Mouse (Mus musculus) stomach, embryonic 15.5 days (tissue): ENCODE results near the gene Bank1. TPM values are rescaled to one million over a fixed set of nuclear protein-coding genes. Genes with fewer than 3 reads are reported as not detected.

Experiments used
- ATAC-seq: fragments of 200-750 bp; cut with Nextera tagmentation; 2 replicates; pipeline ENCODE4 v1.8.0; 2017; ENCODE audit warnings: low read depth, moderate number of reproducible peaks, moderate TSS enrichment; ENCODE audit not compliant: insufficient read depth, low FRiP score
- H3K27ac ChIP-seq: fragments of 300-500 bp; sonication (generic); 2 replicates; pipeline ENCODE4 v1.5.1; 2015; ENCODE audit warnings: mild to moderate bottlenecking, inconsistent platforms
- H3K27me3 ChIP-seq: fragments of 300-500 bp; sonication (generic); replicated peaks from 2 replicates; pipeline ENCODE4 v1.6.1; 2015; ENCODE audit warnings: inconsistent platforms
- H3K36me3 ChIP-seq: fragments of 300-500 bp; sonication (generic); 2 replicates; pipeline ENCODE4 v1.6.1; 2015; ENCODE audit warnings: inconsistent platforms
- H3K4me1 ChIP-seq: fragments of 300-500 bp; sonication (generic); 2 replicates; pipeline ENCODE4 v1.6.1; 2015; ENCODE audit warnings: inconsistent platforms
- H3K4me2 ChIP-seq: fragments of 300-500 bp; sonication (generic); 2 replicates; pipeline ENCODE4 v1.6.1; 2015; ENCODE audit warnings: mild to moderate bottlenecking, inconsistent platforms
- H3K4me3 ChIP-seq: fragments of 300-500 bp; sonication (generic); replicated peaks from 2 replicates; pipeline ENCODE4 v1.5.1; 2015; ENCODE audit warnings: inconsistent platforms
- H3K9ac ChIP-seq: fragments of 300-500 bp; sonication (generic); 2 replicates; pipeline ENCODE4 v1.6.1; 2015; ENCODE audit warnings: inconsistent platforms
- H3K9me3 ChIP-seq: fragments of 300-500 bp; sonication (generic); 2 replicates; pipeline ENCODE4 v1.6.1; 2016; ENCODE audit warnings: inconsistent platforms
- WGBS: fragments of 180-500 bp; shearing (Covaris S2); methylation state at CpG from one replicate; pipeline ENCODE4 v1.1.7; 2015; 5-methylcytosine and 5-hydroxymethylcytosine counted together
- polyA plus RNA-seq: library from polyadenylated mRNA; unstranded; fragments of >200 nt; fragmentation: Nextera tagmentation; extraction: Ambion mirVana; gene quantifications from 2 replicates; pipeline ENCODE4 v1.2.1, GENCODE M21; 2015

Gene Bank1
- polyA plus RNA-seq, 1 experiment from 2014 or later, result 1.7 TPM

DNA sequence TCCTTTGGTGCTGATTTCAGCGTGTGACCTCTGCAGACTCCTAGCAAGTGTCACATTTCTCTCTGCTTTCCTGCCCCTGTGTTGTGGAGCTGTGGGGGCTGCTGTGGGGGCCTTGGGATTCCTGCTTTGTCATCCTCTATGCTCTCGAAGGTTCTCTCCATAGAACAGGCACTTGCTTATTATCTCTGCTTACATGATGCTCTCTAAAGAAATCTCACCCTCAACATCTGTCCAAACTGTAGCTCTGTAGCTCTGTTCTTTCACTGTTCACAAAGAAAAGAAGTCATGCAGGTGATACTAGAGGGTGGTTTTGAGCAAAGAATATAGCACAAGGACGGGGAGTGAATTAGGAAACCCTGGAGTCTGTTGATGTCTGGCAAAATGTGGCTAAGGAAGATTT lies 288.6 kb downstream of the Bank1 start:
- no peak for ATAC-seq
- H3K27ac ChIP-seq, result no peak overlapping the region
- no peaks in the 10 kb centered on the region for H3K4me1 ChIP-seq
- no peaks in the 10 kb centered on the region for H3K27me3 ChIP-seq
- no peak overlapping the region for H3K9ac ChIP-seq
- WGBS, result 47% methylated on average over 3 of the region's 3 CpGs
- H3K36me3 ChIP-seq, result no peaks in the 10 kb centered on the region
- H3K4me3 ChIP-seq, result no peak overlapping the region
- no peaks in the 10 kb centered on the region for H3K9me3 ChIP-seq
- no peak overlapping the region for H3K4me2 ChIP-seq

DNA sequence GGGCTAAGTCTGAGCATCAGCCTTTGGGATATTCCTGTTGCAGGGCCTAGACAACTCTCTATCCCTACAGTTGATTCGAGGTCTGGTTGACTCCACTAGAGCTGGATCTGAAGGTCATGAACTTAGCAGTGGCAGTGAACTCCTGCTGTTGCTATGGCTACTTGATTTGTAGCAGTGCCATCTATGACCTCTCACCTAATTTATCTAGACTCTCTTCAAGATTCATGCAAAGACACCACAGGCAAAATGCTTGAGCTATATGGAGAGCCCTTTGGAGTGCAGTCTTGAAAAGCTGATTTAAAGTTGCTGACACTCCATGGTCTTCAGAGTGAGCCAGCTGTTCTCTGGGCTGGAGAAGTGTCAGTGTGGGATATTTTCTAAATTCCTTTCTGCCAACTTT lies 290.1 kb downstream of the Bank1 start:
- Histone ChIP-seq H3K36me3 (no peaks in the 10 kb centered on the region), H3K9me3 (no peaks in the 10 kb centered on the region), H3K4me3 (no peak overlapping the region), H3K27ac (no peak overlapping the region), H3K4me1 (no peaks in the 10 kb centered on the region), H3K27me3 (no peaks in the 10 kb centered on the region), H3K9ac (no peak overlapping the region), H3K4me2 (no peak overlapping the region)
- ATAC-seq, result no peak
- 44% methylated on average over 1 of the region's 1 CpGs for WGBS

DNA sequence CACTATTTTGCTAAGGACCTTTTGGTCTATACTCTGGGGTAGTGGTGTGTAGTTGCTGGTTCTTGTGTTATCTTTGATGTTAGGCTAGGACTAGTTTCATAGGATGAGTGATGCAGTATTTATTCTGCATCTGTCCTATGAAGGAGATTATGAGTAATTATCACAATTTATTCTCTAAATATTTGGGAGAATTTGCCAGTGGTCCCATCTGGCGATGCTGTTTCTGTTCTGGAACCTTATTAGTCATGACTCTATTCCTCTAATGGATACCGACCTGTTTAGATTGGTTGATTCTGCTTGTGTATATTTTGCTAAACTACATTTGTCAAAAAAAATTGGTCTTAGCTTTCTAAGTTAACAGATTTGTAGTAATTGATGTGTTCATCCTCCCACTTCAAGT lies 301.0 kb downstream of the Bank1 start:
- Histone ChIP-seq H3K9me3 (no peaks in the 10 kb centered on the region), H3K27me3 (no peaks in the 10 kb centered on the region), H3K4me3 (no peak overlapping the region), H3K9ac (no peak overlapping the region), H3K4me2 (no peak overlapping the region), H3K27ac (no peak overlapping the region), H3K4me1 (no peaks in the 10 kb centered on the region), H3K36me3 (no peaks in the 10 kb centered on the region)
- 49% methylated on average over 2 of the region's 2 CpGs for WGBS
- ATAC-seq, result no peak

DNA sequence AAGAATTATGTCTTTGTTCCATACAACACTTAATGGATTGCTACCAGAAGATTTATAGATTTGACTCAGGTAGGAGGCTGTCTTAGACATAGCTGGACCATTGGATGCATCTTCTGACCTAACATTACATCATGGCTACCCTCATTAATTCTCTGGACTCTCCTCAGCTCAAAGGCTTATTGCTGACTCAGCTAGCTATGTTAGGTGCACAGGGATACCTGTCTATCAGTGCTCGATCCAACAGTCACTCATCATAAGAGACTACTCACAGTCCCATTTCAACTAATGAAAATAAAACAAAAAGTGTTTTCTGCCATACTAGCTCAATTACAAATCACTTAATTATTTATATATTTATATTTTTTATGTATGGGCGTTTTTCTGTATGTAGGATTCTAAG lies 308.3 kb downstream of the Bank1 start:
- Histone ChIP-seq H3K36me3 (no peaks in the 10 kb centered on the region), H3K9ac (no peak overlapping the region), H3K9me3 (no peaks in the 10 kb centered on the region), H3K4me3 (no peak overlapping the region), H3K4me1 (no peaks in the 10 kb centered on the region), H3K27me3 (no peaks in the 10 kb centered on the region), H3K27ac (no peak overlapping the region), H3K4me2 (no peak overlapping the region)
- 88% methylated on average over 2 of the region's 2 CpGs for WGBS
- ATAC-seq, result no peak

DNA sequence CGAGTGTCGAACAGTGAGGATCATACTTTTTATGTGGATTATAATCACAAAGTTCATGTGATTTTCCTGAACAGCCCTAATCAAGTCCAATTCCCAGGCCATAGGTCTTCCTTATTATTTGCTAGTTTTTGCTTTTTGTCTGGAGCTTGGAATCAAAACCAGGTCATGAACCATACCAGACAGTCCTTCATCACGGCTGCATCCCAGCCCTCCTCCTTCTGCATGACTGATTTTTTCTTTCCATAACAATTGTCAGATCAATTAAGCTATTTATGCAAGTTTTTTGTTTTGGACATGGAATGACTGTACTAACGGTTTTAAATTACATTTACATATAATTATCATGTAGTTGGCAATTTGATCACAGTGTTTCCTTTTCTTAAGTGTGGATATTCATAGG lies 315.2 kb downstream of the Bank1 start:
- ATAC-seq, result no peak
- 0 out of 2 replicates have a peak, but pooled peaks cover 4% of the 10 kb centered on the region for H3K4me1 ChIP-seq

DNA sequence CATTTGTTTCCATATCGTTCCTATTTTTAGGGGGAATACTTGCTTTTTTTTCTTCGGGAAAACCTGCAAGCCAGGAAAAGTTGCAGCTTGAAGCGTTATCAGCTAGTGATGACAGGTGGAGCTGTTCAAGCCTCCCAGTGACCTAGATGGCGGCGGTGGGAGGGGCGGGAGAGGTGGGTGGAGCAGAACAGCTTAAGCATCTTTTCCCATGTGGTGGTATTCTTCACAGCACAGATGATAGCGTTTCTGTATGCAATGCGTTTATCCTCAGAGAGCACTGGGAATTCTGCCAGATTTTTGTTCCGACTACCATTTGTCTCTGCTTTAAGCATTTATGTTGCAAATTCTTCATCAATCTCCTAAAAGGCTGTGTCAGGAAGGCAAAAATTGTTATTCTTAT lies 318.0 kb downstream of the Bank1 start:
- H3K9ac ChIP-seq, result no peak overlapping the region
- no peaks in the 10 kb centered on the region for H3K36me3 ChIP-seq
- no peaks in the 10 kb centered on the region for H3K27me3 ChIP-seq
- no peaks in the 10 kb centered on the region for H3K9me3 ChIP-seq
- H3K4me2 ChIP-seq, result peak overlapping the region; percentile 47
- WGBS, result 15% methylated on average over 9 of the region's 9 CpGs
- ATAC-seq, result peak; percentile 72; the same call in 1 of the 2 replicates
- H3K4me1 ChIP-seq, result 0 out of 2 replicates have a peak, but pooled peaks cover 4% of the 10 kb centered on the region
- peak overlapping the region; percentile 26; the same call in 1 of the 2 replicates for H3K27ac ChIP-seq
- 0 out of 2 replicates have a peak overlapping the region, but pooled peaks have one; percentile 5 for H3K4me3 ChIP-seq

More for the DNA sequence above, 315.2 kb downstream of the Bank1 start:
- H3K9me3 ChIP-seq, result no peaks in the 10 kb centered on the region
- no peak overlapping the region for H3K4me3 ChIP-seq
- H3K27ac ChIP-seq, result no peak overlapping the region
- no peaks in the 10 kb centered on the region for H3K27me3 ChIP-seq
- H3K36me3 ChIP-seq, result no peaks in the 10 kb centered on the region
- WGBS, result 85% methylated on average over 4 of the region's 4 CpGs
- no peak overlapping the region for H3K4me2 ChIP-seq
- no peak overlapping the region for H3K9ac ChIP-seq

DNA sequence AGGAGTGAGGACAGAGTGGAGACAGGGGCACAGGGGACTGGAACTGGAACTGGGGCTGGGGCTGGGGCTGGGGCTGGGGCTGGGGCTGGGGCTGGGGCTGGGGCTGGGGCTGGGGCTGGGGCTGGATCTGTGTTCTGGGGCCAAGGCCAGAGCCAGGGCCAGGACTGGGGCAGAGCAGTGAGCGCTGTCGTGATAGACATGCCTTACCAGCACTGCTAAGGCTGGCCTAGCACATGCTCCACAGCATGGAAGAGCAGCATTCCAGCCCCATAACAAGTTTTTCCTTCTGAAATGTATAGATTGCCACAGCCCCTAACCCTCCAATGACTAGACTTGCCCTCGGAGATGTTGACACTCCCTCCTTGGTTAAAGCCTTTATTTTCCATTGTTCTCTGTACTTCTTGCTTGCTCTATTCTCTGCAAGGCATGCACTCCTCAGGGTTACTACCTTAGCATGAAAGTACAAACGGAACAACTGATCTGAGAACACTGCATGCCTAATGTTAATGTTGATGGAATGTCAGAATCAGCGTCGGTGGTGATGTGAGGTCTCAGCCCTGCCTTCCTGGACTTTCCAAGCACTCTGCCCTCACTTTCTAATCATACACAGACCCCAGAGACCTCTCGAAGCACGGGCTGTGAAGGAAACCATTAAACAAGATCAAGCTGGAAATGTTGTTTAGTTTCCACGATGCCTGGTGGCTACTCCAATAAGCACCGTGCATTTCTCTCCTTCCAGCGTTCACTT lies 318.6 kb downstream of the Bank1 start:
- WGBS, result 32% methylated on average over 11 of the region's 11 CpGs
- H3K36me3 ChIP-seq, result no peaks in the 10 kb centered on the region
- 0 out of 2 replicates have a peak overlapping the region, but pooled peaks have one; percentile 5 for H3K4me3 ChIP-seq
- 0 out of 2 replicates have a peak, but pooled peaks cover 4% of the 10 kb centered on the region for H3K4me1 ChIP-seq
- no peak overlapping the region for H3K9ac ChIP-seq
- no peaks in the 10 kb centered on the region for H3K27me3 ChIP-seq
- H3K9me3 ChIP-seq, result no peaks in the 10 kb centered on the region
- peak overlapping the region; percentile 47 for H3K4me2 ChIP-seq
- 0 out of 2 replicates have a peak, but pooled peaks have one; percentile 27 for ATAC-seq
- H3K27ac ChIP-seq, result peak overlapping the region; percentile 26; the same call in 1 of the 2 replicates
